21 mouse cellular contexts compared by ENCODE assay signal in genomic region chr16:36631607-36632006, GRCm38 (mm10). TPM values are rescaled to one million over a fixed set of nuclear protein-coding genes. Genes with fewer than 3 reads are reported as not detected.
A peak's percentile ranks its signal among the peaks of the same experiment; 100 is the strongest.
DNase-seq lines count a peak whose midpoint lies in the region; ATAC-seq and TF ChIP-seq lines count a peak whose summit lies in the region.
"Had no signal": no experiment of that assay in that cellular context is flagged by ENCODE, and none has a peak within 500 bp of the region (broad histone marks: within the 10 kb centered on the region; RNA-seq: fewer than 3 reads in every experiment).

No protein-coding gene starts in this region.

- H3K4me3 ChIP-seq in CH12.LX (replicated peaks in 1 of 3; ENCODE audit: low read depth in 2 of 3, low read length in 2 of 3, poor library complexity in 1 of 3) = no peak overlapping the region
- H3K4me3 ChIP-seq in heart, embryonic 10.5 days = no peak overlapping the region
- no peak overlapping the region for H3K4me3 ChIP-seq in forebrain, embryonic 11.5 days (ENCODE audit: low read depth, low read length)
- H3K4me3 ChIP-seq: embryonic facial prominence, embryonic 15.5 days; erythroblast, embryonic 14.5 days; forebrain, embryonic 10.5 days; forebrain, embryonic 15.5 days; hindbrain, embryonic 12.5 days had no signal

- H3K36me3 ChIP-seq in CH12.LX (replicated peaks in 1 of 2; ENCODE audit: control insufficient read depth in 1 of 2, insufficient read depth in 1 of 2, low read length in 1 of 2) = peaks cover 12 to 40% of the 10 kb centered on the region in 2 experiments
- no peaks in the 10 kb centered on the region for H3K36me3 ChIP-seq in heart, embryonic 10.5 days
- H3K36me3 ChIP-seq in forebrain, embryonic 11.5 days (ENCODE audit: control insufficient read depth, insufficient read depth, low read length) = no peaks in the 10 kb centered on the region
- H3K36me3 ChIP-seq: embryonic facial prominence, embryonic 15.5 days; forebrain, embryonic 10.5 days; forebrain, embryonic 15.5 days; hindbrain, embryonic 12.5 days had no signal

- H3K27ac ChIP-seq in CH12.LX (ENCODE audit: insufficient read depth, low read depth) = no peak overlapping the region
- no peak overlapping the region for H3K27ac ChIP-seq in heart, embryonic 10.5 days
- H3K27ac ChIP-seq in forebrain, embryonic 11.5 days (ENCODE audit: low read depth, low read length) = no peak overlapping the region
- H3K27ac ChIP-seq: embryonic facial prominence, embryonic 15.5 days; forebrain, embryonic 10.5 days; forebrain, embryonic 15.5 days; hindbrain, embryonic 12.5 days had no signal

- in situ Hi-C loops in CH12.LX (cut with MboI; ENCODE audit: low pct_ligation_motif_present, low pct_unique_long_range_greater_than_20kb, low sequenced_read_pairs) = loop anchor here (10.0 kb wide), 1 partner anchor 183 kb away; no protein-coding TSS in a partner anchor

- peaks cover 50 to 96% of the 10 kb centered on the region in 2 experiments for H3K4me1 ChIP-seq in CH12.LX (ENCODE audit: control insufficient read depth in 1 of 2, insufficient read depth in 2 of 2)
- H3K4me1 ChIP-seq in heart, embryonic 10.5 days = no peaks in the 10 kb centered on the region
- H3K4me1 ChIP-seq in forebrain, embryonic 11.5 days (replicated peaks; ENCODE audit: control insufficient read depth, insufficient read depth, low read length) = no peaks in the 10 kb centered on the region
- H3K4me1 ChIP-seq: embryonic facial prominence, embryonic 15.5 days; forebrain, embryonic 10.5 days; forebrain, embryonic 15.5 days; hindbrain, embryonic 12.5 days had no signal

- peak; percentile 6 for DNase-seq in 416B (ENCODE audit: low read depth)
- DNase-seq in CH12.LX (ENCODE audit: extremely low read depth) = no peak
- DNase-seq in heart, embryonic 10.5 days (ENCODE audit: low spot score) = no peak
- no peak for DNase-seq in forebrain, embryonic 11.5 days (ENCODE audit: low spot score)
- DNase-seq: adrenal gland, postnatal 14 days; B cell, adult 2 months; cerebellum, adult 2 months; cerebellum, postnatal 10 days; embryo, embryonic 11 days; gastrocnemius, postnatal 10 days; heart, postnatal 10 days; heart, postnatal 4 days had no signal

- no peaks in the 10 kb centered on the region for H3K27me3 ChIP-seq in CH12.LX (replicated peaks)
- no peaks in the 10 kb centered on the region for H3K27me3 ChIP-seq in heart, embryonic 10.5 days (ENCODE audit: insufficient read depth, poor library complexity, severe bottlenecking)
- H3K27me3 ChIP-seq in forebrain, embryonic 11.5 days (ENCODE audit: control insufficient read depth, insufficient read depth, low read length) = no peaks in the 10 kb centered on the region
- H3K27me3 ChIP-seq: embryonic facial prominence, embryonic 15.5 days; forebrain, embryonic 15.5 days; hindbrain, embryonic 12.5 days had no signal

- no peak for TF ChIP-seq POLR2A in CH12.LX (IDR thresholded peaks at IDR 0.05; ENCODE audit: low read depth, low read length)

- H3K9ac ChIP-seq in CH12.LX (ENCODE audit: insufficient read depth, low read depth) = 0 out of 2 replicates have a peak overlapping the region, but pooled peaks have one; percentile 60
- H3K9ac ChIP-seq in forebrain, embryonic 11.5 days (ENCODE audit: low read length) = no peak overlapping the region
- H3K9ac ChIP-seq: embryonic facial prominence, embryonic 15.5 days; forebrain, embryonic 15.5 days; hindbrain, embryonic 12.5 days had no signal

- no peak for TF ChIP-seq CTCF in CH12.LX (conservative IDR thresholded peaks at IDR 0.05 in 1 of 2, IDR thresholded peaks at IDR 0.05 in 1 of 2; ENCODE audit: low read depth in 2 of 2, low read length in 2 of 2)

- peak overlapping the region; percentile 73 for H3K4me2 ChIP-seq in CH12.LX (ENCODE audit: insufficient read depth, low read depth, poor library complexity, severe bottlenecking)
- no peak overlapping the region for H3K4me2 ChIP-seq in forebrain, embryonic 11.5 days (ENCODE audit: low read depth, low read length, severe bottlenecking)
- H3K4me2 ChIP-seq: embryonic facial prominence, embryonic 15.5 days; forebrain, embryonic 15.5 days; hindbrain, embryonic 12.5 days had no signal

- WGBS in heart, embryonic 10.5 days = 88% methylated on average over 5 of the region's 5 CpGs
- WGBS in forebrain, embryonic 11.5 days = 92% methylated on average over 5 of the region's 5 CpGs

- no peak for TF ChIP-seq RAD21 in CH12.LX (IDR thresholded peaks at IDR 0.05; ENCODE audit: low read depth, low read length)

- no peak; the same call in 1 of the 2 replicates for TF ChIP-seq EP300 in CH12.LX (IDR thresholded peaks at IDR 0.05; ENCODE audit: low read length)

- peak; percentile 72 for ATAC-seq in granulocyte monocyte progenitor cell, adult 5-6 weeks (replicated peaks; ENCODE audit: poor library complexity, severe bottlenecking)
- 0 out of 2 replicates have a peak, but pooled peaks have one; percentile 23 for ATAC-seq in monocyte, adult 5-6 weeks (replicated peaks; ENCODE audit: insufficient number of reproducible peaks, low FRiP score, low TSS enrichment, poor library complexity, severe bottlenecking)
- ATAC-seq in forebrain, embryonic 11.5 days (replicated peaks; ENCODE audit: low FRiP score) = no peak
- ATAC-seq: forebrain, embryonic 15.5 days; hindbrain, embryonic 16.5 days had no signal

- peaks cover 37% of the 10 kb centered on the region for H3K79me2 ChIP-seq in CH12.LX (replicated peaks; ENCODE audit: control insufficient read depth, extremely low read depth, insufficient read depth, poor library complexity, severe bottlenecking)

- dilution Hi-C loops in CH12.LX (cut with MboI; ENCODE audit: extremely low pct_ligation_motif_present, extremely low pct_unique_long_range_greater_than_20kb, low sequenced_read_pairs) = no loop called here

- no peaks in the 10 kb centered on the region for H3K9me3 ChIP-seq in CH12.LX (replicated peaks; ENCODE audit: low read length)
- H3K9me3 ChIP-seq in heart, embryonic 10.5 days = no peaks in the 10 kb centered on the region
- H3K9me3 ChIP-seq in forebrain, embryonic 11.5 days (ENCODE audit: control insufficient read depth, low read length) = no peaks in the 10 kb centered on the region
- H3K9me3 ChIP-seq: embryonic facial prominence, embryonic 15.5 days; forebrain, embryonic 10.5 days; forebrain, embryonic 15.5 days; hindbrain, embryonic 12.5 days had no signal

TF ChIP-seq in CH12.LX, 34 proteins besides CTCF, POLR2A, EP300 and RAD21:
- TF ChIP-seq SMC3 (IDR thresholded peaks at IDR 0.05; ENCODE audit: low read depth, low read length) = no peak
- TF ChIP-seq HCFC1 (IDR thresholded peaks at IDR 0.05; ENCODE audit: low read depth, low read length) = no peak
- TF ChIP-seq MAX (IDR thresholded peaks at IDR 0.05; ENCODE audit: low read length) = no peak
- no peak for TF ChIP-seq TBP (conservative IDR thresholded peaks at IDR 0.05; ENCODE audit: low read depth, low read length)
- no peak for TF ChIP-seq MAZ (IDR thresholded peaks at IDR 0.05; ENCODE audit: low read depth, low read length)
- TF ChIP-seq KAT2A (IDR thresholded peaks at IDR 0.05; ENCODE audit: insufficient replicate concordance, low read length) = no peak
- TF ChIP-seq CHD1 (IDR thresholded peaks at IDR 0.05; ENCODE audit: low read depth, low read length) = no peak
- no peak for TF ChIP-seq ELF1 (IDR thresholded peaks at IDR 0.05; ENCODE audit: low read depth, low read length)
- TF ChIP-seq BHLHE40 (IDR thresholded peaks at IDR 0.05; ENCODE audit: low read depth, low read length) = no peak
- no peak for TF ChIP-seq JUND (conservative IDR thresholded peaks at IDR 0.05; ENCODE audit: low read depth, low read length)
- TF ChIP-seq MEF2A (IDR thresholded peaks at IDR 0.05; ENCODE audit: borderline replicate concordance, low read depth, low read length) = no peak
- TF ChIP-seq USF1 (IDR thresholded peaks at IDR 0.05; ENCODE audit: low read depth, low read length) = no peak
- no peak for TF ChIP-seq GABPA (IDR thresholded peaks at IDR 0.05; ENCODE audit: insufficient replicate concordance, low read depth, low read length)
- no peak for TF ChIP-seq JUN (IDR thresholded peaks at IDR 0.05; ENCODE audit: insufficient read depth, low read depth, low read length)
- TF ChIP-seq ZNF384 (IDR thresholded peaks at IDR 0.05; ENCODE audit: low read depth, low read length) = no peak
- TF ChIP-seq RCOR1 (conservative IDR thresholded peaks at IDR 0.05; ENCODE audit: low read depth, low read length) = no peak
- TF ChIP-seq ZKSCAN1 (IDR thresholded peaks at IDR 0.05; ENCODE audit: borderline replicate concordance, low read depth, low read length) = no peak
- no peak for TF ChIP-seq MXI1 (IDR thresholded peaks at IDR 0.05; ENCODE audit: low read depth, low read length)
- TF ChIP-seq USF2 (conservative IDR thresholded peaks at IDR 0.05; ENCODE audit: low read depth, low read length) = no peak
- no peak for TF ChIP-seq NRF1 (IDR thresholded peaks at IDR 0.05; ENCODE audit: low read depth, low read length)

RNA-seq across cellular contexts. Expression of gene Cd86, which starts 34.3 kb away (rescaled TPM):
- total RNA-seq in CH12.LX (2012; rRNA removed) (60.0 and 113 TPM in 2 replicates), CH12.LX (2014; rRNA removed) (191 and 196 TPM in 2 replicates)
- 91.9 and 102 TPM in 2 replicates for polyA plus RNA-seq in CH12.LX (2012; ENCODE audit: insufficient read length, low read depth)
- total RNA-seq in granulocyte monocyte progenitor cell, adult 5-6 weeks (2014; fragmentation: Nextera tagmentation) = not detected in 2 replicates
- 0.52 and 3.5 TPM in 2 replicates for total RNA-seq in granulocyte monocyte progenitor cell, adult 5-6 weeks (2017)
- total RNA-seq in monocyte, adult 5-6 weeks (2017) = 63.3 to 72.4 TPM (median 72.1 TPM) in 3 replicates
- 0.30 TPM in 2 replicates for polyA plus RNA-seq in heart, embryonic 10.5 days (2016; fragmentation: Nextera tagmentation; extraction: Ambion mirVana)
- 1.4 and 1.7 TPM in 2 replicates for polyA plus RNA-seq in forebrain, embryonic 11.5 days (2014; fragmentation: Nextera tagmentation; extraction: Ambion mirVana)
- total RNA-seq: MEL had no signal
- polyA plus RNA-seq: erythroblast, embryonic 14.5 days had no signal

Comparison
In these comparisons a context has a peak if more than half of its experiments do, and no peak if none do; other contexts are left out.
1. RNA of gene Cd86, which starts 34.3 kb away (total RNA-seq): 60.0 to 196 TPM in CH12.LX and 63.3 to 72.4 TPM in monocyte, adult 5-6 weeks; 0.52 to 3.5 TPM in granulocyte monocyte progenitor cell, adult 5-6 weeks; every median in the first group is over 10 times any median in the second.